Mouse (Mus musculus): Measurements from ENCODE around the gene Dusp7. TPM values are rescaled to one million over a fixed set of nuclear protein-coding genes. Genes with fewer than 3 reads are reported as not detected.

The Dusp7 gene
- polyA plus RNA-seq, 1 experiment from 2014 or later = 27.6 TPM

GRCm38 (mm10) chr9:106357167-106357566 lies 11.3 kb upstream of the Dusp7 start:
- Histone ChIP-seq H3K36me3 (ENCODE audit: control insufficient read depth, insufficient read depth, low read length) (no peaks in the 10 kb centered on the region), H3K4me2 (ENCODE audit: low read depth, low read length, severe bottlenecking) (no peak overlapping the region), H3K4me3 (ENCODE audit: low read depth, low read length) (no peak overlapping the region), H3K4me1 (replicated peaks; ENCODE audit: control insufficient read depth, insufficient read depth, low read length) (no peaks in the 10 kb centered on the region; the same call in 1 of the 2 replicates), H3K9ac (ENCODE audit: low read length) (no peak overlapping the region), H3K27me3 (ENCODE audit: control insufficient read depth, insufficient read depth, low read length) (no peaks in the 10 kb centered on the region), H3K27ac (ENCODE audit: low read depth, low read length) (no peak overlapping the region), H3K9me3 (ENCODE audit: control insufficient read depth, low read length) (no peaks in the 10 kb centered on the region)
- DNase-seq (ENCODE audit: low spot score) (no peak), ATAC-seq (replicated peaks; ENCODE audit: low FRiP score) (no peak)
- 87% methylated on average over 3 of the region's 3 CpGs for WGBS

- WGBS = 64% methylated on average over 6 of the region's 6 CpGs
- no peak for ATAC-seq (replicated peaks; ENCODE audit: low FRiP score)
These were observed 9.1 kb upstream of the Dusp7 start for GRCm38 (mm10) chr9:106359297-106359696.

GRCm38 (mm10) chr9:106361140-106361539 lies 7.3 kb upstream of the Dusp7 start:
- no peak overlapping the region for H3K4me2 ChIP-seq (ENCODE audit: low read depth, low read length, severe bottlenecking)
- no peaks in the 10 kb centered on the region for H3K36me3 ChIP-seq (ENCODE audit: control insufficient read depth, insufficient read depth, low read length)
- no peak for DNase-seq (ENCODE audit: low spot score)
- H3K9me3 ChIP-seq (ENCODE audit: control insufficient read depth, low read length) = no peaks in the 10 kb centered on the region
- ATAC-seq (replicated peaks; ENCODE audit: low FRiP score) = no peak
- no peak overlapping the region for H3K9ac ChIP-seq (ENCODE audit: low read length)
- no peak overlapping the region for H3K4me3 ChIP-seq (ENCODE audit: low read depth, low read length)
- 90% methylated on average over 6 of the region's 6 CpGs for WGBS
- no peaks in the 10 kb centered on the region for H3K4me1 ChIP-seq (replicated peaks; ENCODE audit: control insufficient read depth, insufficient read depth, low read length)
- H3K27me3 ChIP-seq (ENCODE audit: control insufficient read depth, insufficient read depth, low read length) = no peaks in the 10 kb centered on the region
- no peak overlapping the region for H3K27ac ChIP-seq (ENCODE audit: low read depth, low read length)

More at GRCm38 (mm10) chr9:106359297-106359696, 9.1 kb upstream of the Dusp7 start:
- DNase-seq (ENCODE audit: low spot score) = no peak
- no peak overlapping the region for H3K27ac ChIP-seq (ENCODE audit: low read depth, low read length)
- no peak overlapping the region for H3K9ac ChIP-seq (ENCODE audit: low read length)
- H3K27me3 ChIP-seq (ENCODE audit: control insufficient read depth, insufficient read depth, low read length) = no peaks in the 10 kb centered on the region
- no peak overlapping the region for H3K4me3 ChIP-seq (ENCODE audit: low read depth, low read length)
- no peaks in the 10 kb centered on the region; the same call in 1 of the 2 replicates for H3K4me1 ChIP-seq (replicated peaks; ENCODE audit: control insufficient read depth, insufficient read depth, low read length)
- no peak overlapping the region for H3K4me2 ChIP-seq (ENCODE audit: low read depth, low read length, severe bottlenecking)
- H3K36me3 ChIP-seq (ENCODE audit: control insufficient read depth, insufficient read depth, low read length) = no peaks in the 10 kb centered on the region
- no peaks in the 10 kb centered on the region for H3K9me3 ChIP-seq (ENCODE audit: control insufficient read depth, low read length)

- ATAC-seq (replicated peaks; ENCODE audit: low FRiP score) (no peak), DNase-seq (ENCODE audit: low spot score) (no peak)
- Histone ChIP-seq H3K36me3 (ENCODE audit: control insufficient read depth, insufficient read depth, low read length) (no peaks in the 10 kb centered on the region), H3K27ac (ENCODE audit: low read depth, low read length) (no peak overlapping the region), H3K9me3 (ENCODE audit: control insufficient read depth, low read length) (no peaks in the 10 kb centered on the region), H3K4me2 (ENCODE audit: low read depth, low read length, severe bottlenecking) (no peak overlapping the region), H3K9ac (ENCODE audit: low read length) (no peak overlapping the region), H3K27me3 (ENCODE audit: control insufficient read depth, insufficient read depth, low read length) (no peaks in the 10 kb centered on the region), H3K4me1 (replicated peaks; ENCODE audit: control insufficient read depth, insufficient read depth, low read length) (peaks cover 9% of the 10 kb centered on the region), H3K4me3 (ENCODE audit: low read depth, low read length) (no peak overlapping the region)
- WGBS = 81% methylated on average over 7 of the region's 7 CpGs
These were observed 3.1 kb upstream of the Dusp7 start for GRCm38 (mm10) chr9:106365333-106365732.

GRCm38 (mm10) chr9:106366188-106366587 lies 2.2 kb upstream of the Dusp7 start:
- ATAC-seq (replicated peaks; ENCODE audit: low FRiP score) = no peak
- no peaks in the 10 kb centered on the region for H3K27me3 ChIP-seq (ENCODE audit: control insufficient read depth, insufficient read depth, low read length)
- H3K4me1 ChIP-seq (replicated peaks; ENCODE audit: control insufficient read depth, insufficient read depth, low read length) = peaks cover 9% of the 10 kb centered on the region
- no peak overlapping the region for H3K27ac ChIP-seq (ENCODE audit: low read depth, low read length)
- H3K36me3 ChIP-seq (ENCODE audit: control insufficient read depth, insufficient read depth, low read length) = no peaks in the 10 kb centered on the region
- WGBS = 52% methylated on average over 1 of the region's 1 CpGs
- no peak overlapping the region for H3K9ac ChIP-seq (ENCODE audit: low read length)
- H3K9me3 ChIP-seq (ENCODE audit: control insufficient read depth, low read length) = no peaks in the 10 kb centered on the region
- DNase-seq (ENCODE audit: low spot score) = no peak
- H3K4me2 ChIP-seq (ENCODE audit: low read depth, low read length, severe bottlenecking) = no peak overlapping the region
- no peak overlapping the region for H3K4me3 ChIP-seq (ENCODE audit: low read depth, low read length)

GRCm38 (mm10) chr9:106367001-106367400 lies 1.4 kb upstream of the Dusp7 start:
- H3K27ac ChIP-seq (ENCODE audit: low read depth, low read length) = peak overlapping the region; percentile 32; the same call in 1 of the 2 replicates
- ATAC-seq (replicated peaks; ENCODE audit: low FRiP score) = no peak
- DNase-seq (ENCODE audit: low spot score) = no peak
- peak overlapping the region; percentile 86 for H3K4me3 ChIP-seq (ENCODE audit: low read depth, low read length)
- no peaks in the 10 kb centered on the region for H3K36me3 ChIP-seq (ENCODE audit: control insufficient read depth, insufficient read depth, low read length)
- peak overlapping the region; percentile 54 for H3K9ac ChIP-seq (ENCODE audit: low read length)
- peaks cover 9% of the 10 kb centered on the region for H3K4me1 ChIP-seq (replicated peaks; ENCODE audit: control insufficient read depth, insufficient read depth, low read length)
- no peaks in the 10 kb centered on the region for H3K27me3 ChIP-seq (ENCODE audit: control insufficient read depth, insufficient read depth, low read length)
- WGBS = 20% methylated on average over 5 of the region's 5 CpGs
- no peaks in the 10 kb centered on the region for H3K9me3 ChIP-seq (ENCODE audit: control insufficient read depth, low read length)
- H3K4me2 ChIP-seq (ENCODE audit: low read depth, low read length, severe bottlenecking) = peak overlapping the region; percentile 98

- peak overlapping the region; percentile 92 for H3K9ac ChIP-seq (ENCODE audit: low read length)
- peak overlapping the region; percentile 86 for H3K4me3 ChIP-seq (ENCODE audit: low read depth, low read length)
- H3K4me2 ChIP-seq (ENCODE audit: low read depth, low read length, severe bottlenecking) = peak overlapping the region; percentile 98
- peak; percentile 92 for ATAC-seq (replicated peaks; ENCODE audit: low FRiP score)
- peak overlapping the region; percentile 91 for H3K27ac ChIP-seq (ENCODE audit: low read depth, low read length)
- DNase-seq (ENCODE audit: low spot score) = peak; percentile 99
- no peaks in the 10 kb centered on the region for H3K27me3 ChIP-seq (ENCODE audit: control insufficient read depth, insufficient read depth, low read length)
- peaks cover 3% of the 10 kb centered on the region; the same call in 1 of the 2 replicates for H3K36me3 ChIP-seq (ENCODE audit: control insufficient read depth, insufficient read depth, low read length)
- no peaks in the 10 kb centered on the region for H3K9me3 ChIP-seq (ENCODE audit: control insufficient read depth, low read length)
- 1% methylated on average over 36 of the region's 36 CpGs for WGBS
- H3K4me1 ChIP-seq (replicated peaks; ENCODE audit: control insufficient read depth, insufficient read depth, low read length) = peaks cover 9% of the 10 kb centered on the region
These were observed 780 bp upstream of the Dusp7 start for GRCm38 (mm10) chr9:106367592-106368111.

GRCm38 (mm10) chr9:106368831-106369501 lies 534 bp downstream of the Dusp7 start:
- Histone ChIP-seq H3K4me2 (ENCODE audit: low read depth, low read length, severe bottlenecking) (peak overlapping the region; percentile 98), H3K9ac (ENCODE audit: low read length) (peak overlapping the region; percentile 92), H3K36me3 (ENCODE audit: control insufficient read depth, insufficient read depth, low read length) (peaks cover 5% of the 10 kb centered on the region; the same call in 1 of the 2 replicates), H3K4me1 (replicated peaks; ENCODE audit: control insufficient read depth, insufficient read depth, low read length) (peaks cover 9% of the 10 kb centered on the region), H3K9me3 (ENCODE audit: control insufficient read depth, low read length) (no peaks in the 10 kb centered on the region), H3K27me3 (ENCODE audit: control insufficient read depth, insufficient read depth, low read length) (no peaks in the 10 kb centered on the region), H3K4me3 (ENCODE audit: low read depth, low read length) (peak overlapping the region; percentile 86), H3K27ac (ENCODE audit: low read depth, low read length) (peak overlapping the region; percentile 91)
- peak; percentile 85 for DNase-seq (ENCODE audit: low spot score)
- WGBS = under 1% methylated on average over 69 of the region's 72 CpGs
- ATAC-seq (replicated peaks; ENCODE audit: low FRiP score) = peak; percentile 7
